Mouse (Mus musculus) spleen, postnatal 10 days (tissue): ENCODE data around the gene Xpnpep1.

Experiments
- DNase-seq, 2 experiments: peaks; one replicate each; pipeline ENCODE4 v3.0.0; 2021 to 2022; ENCODE audit warnings: low spot score in 2 of 2

The Xpnpep1 gene

GRCm38 (mm10) chr19:53040164-53041132, at the start of gene Xpnpep1:
TSS of gene Xpnpep1 (minus strand) at chr19:53040214.
- DNase-seq = no peak

DNA sequence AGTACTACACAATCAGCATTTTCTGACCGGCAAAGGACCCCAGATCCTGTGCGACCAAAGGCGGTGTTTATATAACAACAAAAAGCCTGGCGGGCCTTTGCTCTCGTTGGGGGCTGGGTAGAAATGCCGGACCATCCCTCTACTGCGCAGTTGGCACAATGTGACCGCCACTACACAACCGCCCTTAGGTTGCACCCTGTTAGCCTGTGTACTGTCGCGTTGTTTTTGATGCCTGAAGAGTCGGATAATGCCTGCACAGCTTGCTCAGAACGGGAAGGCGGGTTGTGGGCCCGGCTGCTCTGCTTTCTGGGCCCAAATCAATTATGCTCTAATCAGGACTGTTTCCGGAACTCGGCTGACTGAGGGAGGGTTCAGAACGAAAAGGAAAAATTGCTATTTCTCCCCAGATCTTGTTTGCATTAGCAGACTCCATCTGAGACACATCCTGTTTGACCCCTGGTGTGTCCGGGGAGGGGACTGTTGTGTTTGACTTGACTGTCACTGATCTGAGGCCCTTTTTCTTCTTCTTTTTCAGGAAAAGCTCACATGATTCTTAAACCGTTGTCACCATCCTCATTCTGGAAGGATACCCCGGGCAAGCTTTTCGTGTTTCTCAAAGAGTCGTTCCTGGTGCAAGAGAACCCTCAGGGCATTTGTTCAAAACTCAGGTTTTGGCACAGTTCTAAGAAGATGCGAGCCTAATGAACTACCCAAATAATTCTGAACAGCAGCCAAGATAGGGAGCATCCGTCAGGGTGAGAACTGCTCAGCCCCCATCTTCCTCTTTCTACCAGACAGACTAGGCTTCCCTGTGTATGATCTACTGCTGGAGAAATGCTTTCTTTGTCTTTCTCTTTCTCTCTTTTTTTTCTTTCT, 47.5 kb upstream of the Xpnpep1 start:
- no peak for DNase-seq

GRCm38 (mm10) chr19:53086861-53087260, 46.8 kb upstream of the Xpnpep1 start:
- no peak for DNase-seq

DNA sequence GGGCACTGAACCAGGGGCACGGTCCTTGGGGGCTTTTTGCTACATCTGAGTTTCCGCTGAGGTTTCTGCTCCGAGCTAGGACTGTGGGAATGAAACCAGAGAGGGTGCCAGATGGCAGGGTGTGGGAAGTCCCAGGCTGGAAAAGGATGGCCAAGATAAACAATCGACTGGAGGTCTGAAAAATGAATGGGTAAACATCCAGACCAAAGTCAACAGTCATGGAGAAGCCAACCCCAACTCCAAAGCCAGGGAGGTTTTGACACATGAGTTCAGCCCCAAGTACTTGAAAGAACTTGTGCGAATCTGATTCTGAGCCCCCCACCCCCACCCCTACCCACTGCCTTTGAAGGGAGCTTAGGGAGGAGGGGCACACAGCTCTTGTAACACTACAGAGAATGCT, 44.7 kb upstream of the Xpnpep1 start:
- no peak for DNase-seq

GRCm38 (mm10) chr19:53082862-53083261, 42.8 kb upstream of the Xpnpep1 start:
- no peak for DNase-seq

- DNase-seq = no peak
Observed at GRCm38 (mm10) chr19:53081339-53081738, 41.3 kb upstream of the Xpnpep1 start.

- no peak for DNase-seq
Observed at GRCm38 (mm10) chr19:53080921-53081320, 40.9 kb upstream of the Xpnpep1 start.

DNA sequence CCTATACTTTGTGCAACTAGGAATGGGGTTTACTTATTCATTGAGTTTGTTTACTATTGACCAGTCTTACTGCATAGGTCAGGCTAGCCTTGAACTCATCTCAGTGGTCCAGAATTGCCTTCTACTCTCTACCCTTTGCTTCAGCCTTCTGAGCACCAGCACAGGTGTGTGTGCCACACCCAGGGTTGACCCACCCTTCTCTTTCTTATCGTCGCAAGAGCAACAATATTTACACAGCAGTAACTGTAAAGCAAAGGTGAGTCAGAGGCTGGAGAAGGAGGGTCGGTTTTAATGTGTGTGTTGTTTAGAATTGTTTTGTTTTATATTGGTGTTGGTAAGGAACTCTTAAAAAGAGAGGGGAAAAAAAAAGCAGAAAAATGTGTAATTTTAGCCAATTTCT, 40.5 kb upstream of the Xpnpep1 start:
- DNase-seq = no peak

GRCm38 (mm10) chr19:53080026-53080425, 40.0 kb upstream of the Xpnpep1 start:
- DNase-seq = no peak

GRCm38 (mm10) chr19:53078271-53079085, 38.5 kb upstream of the Xpnpep1 start:
- DNase-seq = no peak

DNA sequence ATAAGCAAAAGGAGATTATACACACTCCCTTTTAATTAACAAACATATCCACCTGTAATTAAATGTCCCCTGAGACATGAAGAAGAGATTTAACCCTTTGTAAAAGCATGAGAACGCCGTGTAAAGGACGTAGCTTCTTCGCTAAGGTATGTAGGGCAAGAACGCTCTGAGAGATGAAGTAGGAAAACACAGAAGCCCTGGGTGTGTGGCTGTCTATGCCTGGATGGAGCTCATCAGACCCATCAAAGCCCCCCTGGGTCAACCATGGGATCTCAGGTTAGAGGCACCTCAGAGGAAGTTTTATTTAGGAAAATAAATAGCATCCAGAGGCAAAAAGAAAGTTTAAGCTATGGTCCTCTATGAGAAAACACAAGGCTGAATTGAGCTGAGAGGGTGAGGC, 37.3 kb upstream of the Xpnpep1 start:
- no peak for DNase-seq

GRCm38 (mm10) chr19:53076238-53076981, 36.4 kb upstream of the Xpnpep1 start:
- DNase-seq = no peak

- DNase-seq = no peak
Observed at GRCm38 (mm10) chr19:53075896-53076237, 35.9 kb upstream of the Xpnpep1 start.

DNA sequence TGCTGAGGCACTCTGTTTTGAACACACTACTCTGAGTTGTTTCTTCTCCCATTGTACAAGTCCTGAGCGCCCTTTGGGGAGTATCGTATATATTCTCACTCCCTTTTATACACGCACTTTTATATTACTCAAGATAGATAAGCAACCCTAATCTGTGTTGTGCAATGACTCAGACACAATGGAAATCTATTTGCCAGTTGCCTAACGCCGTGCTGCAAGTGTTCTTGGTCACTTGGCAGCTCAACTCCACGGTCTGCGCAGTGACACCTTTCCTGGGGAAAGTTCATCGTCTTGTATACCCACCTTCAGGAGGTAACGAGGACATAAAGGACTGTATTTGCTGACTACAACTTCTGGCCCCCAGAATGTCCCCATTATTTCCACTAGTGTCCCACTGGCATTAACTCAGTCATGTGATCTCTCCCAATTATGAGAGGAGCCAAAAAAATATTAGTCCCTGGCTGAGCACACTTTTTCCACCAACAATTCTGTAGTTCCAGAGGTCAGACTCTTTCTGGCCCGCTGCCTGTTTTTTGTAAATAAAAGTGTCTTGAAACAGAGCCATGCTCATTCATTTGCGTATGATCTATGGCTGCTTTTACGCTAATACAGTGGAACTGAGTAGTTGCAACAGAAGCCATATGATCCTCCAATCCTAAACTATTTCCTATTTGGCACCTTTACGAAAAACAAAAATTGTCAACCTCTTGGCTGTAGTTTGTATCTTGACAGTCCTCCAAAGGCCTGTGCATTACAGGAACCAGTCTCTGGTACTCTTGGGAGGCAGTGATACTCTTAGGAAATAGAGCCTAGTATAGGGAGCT, 35.1 kb upstream of the Xpnpep1 start:
- no peak for DNase-seq

GRCm38 (mm10) chr19:53073521-53073920, 33.5 kb upstream of the Xpnpep1 start:
- no peak for DNase-seq

- no peak for DNase-seq
Observed at GRCm38 (mm10) chr19:53072406-53072805, 32.4 kb upstream of the Xpnpep1 start.

DNA sequence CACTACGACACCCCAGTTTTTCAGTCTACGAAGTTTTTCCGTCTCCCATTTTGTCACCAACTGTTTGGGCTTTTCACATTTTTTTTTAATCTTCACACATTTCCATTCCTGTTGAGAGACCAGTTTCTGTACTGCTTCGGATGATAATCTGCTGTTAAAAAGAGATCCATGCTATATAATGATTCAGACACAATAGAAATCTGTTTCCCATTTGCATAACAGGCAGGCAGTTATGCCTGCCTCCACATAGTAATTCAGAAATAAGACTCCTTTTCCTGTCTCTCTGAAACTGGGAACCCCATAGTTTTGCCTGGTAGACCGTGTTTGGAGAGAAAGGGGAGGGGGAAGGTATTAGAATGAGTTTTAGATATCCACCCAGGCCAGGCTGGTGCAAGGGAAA, 31.6 kb upstream of the Xpnpep1 start:
- no peak for DNase-seq

DNA sequence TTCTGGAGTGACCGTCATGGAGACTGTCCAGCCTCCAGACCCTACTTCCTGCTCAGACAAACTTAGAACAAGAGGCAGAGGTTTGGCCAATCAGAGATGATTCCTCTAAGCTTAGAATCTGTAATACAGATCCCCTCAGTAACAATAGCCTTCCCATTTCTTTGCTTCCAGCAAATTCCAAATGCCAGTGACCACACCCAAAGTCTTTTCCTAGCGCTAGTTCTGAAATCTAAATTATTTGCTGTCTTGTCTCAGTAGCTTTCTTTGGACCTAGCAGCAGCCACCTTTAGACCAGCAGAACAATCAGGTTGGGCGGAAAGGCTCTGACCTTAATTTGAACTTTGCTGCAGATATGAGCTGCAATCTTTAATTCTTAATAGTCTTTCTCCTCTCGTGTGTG, 30.9 kb upstream of the Xpnpep1 start:
- DNase-seq = no peak

GRCm38 (mm10) chr19:53069451-53069850, 29.4 kb upstream of the Xpnpep1 start:
- DNase-seq = no peak

DNA sequence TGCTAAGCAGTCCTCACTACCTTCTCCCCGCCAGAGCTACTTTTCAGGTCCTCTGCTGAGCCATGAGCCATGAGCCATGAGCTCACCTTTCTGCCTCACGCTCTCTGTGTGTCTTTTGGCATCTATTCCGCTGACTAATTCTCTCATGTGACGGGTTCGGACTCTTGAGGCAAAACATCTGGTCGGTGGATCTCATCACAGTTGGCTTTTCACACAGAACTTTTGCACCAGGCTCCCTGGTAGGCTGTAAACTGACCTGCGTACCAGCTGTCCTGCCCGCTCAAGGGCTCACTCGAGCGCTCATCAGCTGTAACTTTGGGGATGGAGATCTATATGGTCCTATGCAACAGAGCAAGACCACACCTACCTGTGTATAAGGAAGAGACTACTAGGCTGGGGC, 26.9 kb upstream of the Xpnpep1 start:
- no peak for DNase-seq
